Mouse (Mus musculus) intestine, embryonic 14.5 days (tissue): Measurements from ENCODE around the gene H2al1n. TPM values are rescaled to one million over a fixed set of nuclear protein-coding genes. Genes with fewer than 3 reads are reported as not detected.
"Not testable (repeated sequence)": the region's sequence is repeated elsewhere in the genome, so short reads cannot be mapped to it uniquely, and the experiment has no call there.

ENCODE experiments used
- ATAC-seq: fragments of 200-750 bp; cut with Nextera tagmentation; replicated peaks from 2 replicates; pipeline ENCODE4 v1.8.0; 2017; ENCODE audit warnings: low read depth, moderate number of reproducible peaks, moderate TSS enrichment, moderate library complexity; ENCODE audit not compliant: low FRiP score, low TSS enrichment
- DNase-seq: peaks from one replicate; pipeline ENCODE4 v3.0.0-alpha.2; 2018; ENCODE audit warnings: low spot score
- H3K27ac ChIP-seq: fragments of 300-500 bp; sonication (generic); 2 replicates; pipeline ENCODE4 v1.5.1; 2014; ENCODE audit warnings: low read depth, mild to moderate bottlenecking, control low read depth
- H3K27me3 ChIP-seq: fragments of 300-500 bp; sonication (generic); replicated peaks from 2 replicates; pipeline ENCODE4 v1.6.1; 2014; ENCODE audit warnings: low read length, control low read depth; ENCODE audit not compliant: control insufficient read depth, insufficient read depth
- H3K36me3 ChIP-seq: fragments of 300-500 bp; sonication (generic); 2 replicates; pipeline ENCODE4 v1.6.1; 2014; ENCODE audit warnings: low read length, control low read depth; ENCODE audit not compliant: control insufficient read depth, insufficient read depth
- H3K4me1 ChIP-seq: fragments of 300-500 bp; sonication (generic); replicated peaks from 2 replicates; pipeline ENCODE4 v1.6.1; 2014; ENCODE audit warnings: low read length, control low read depth, mixed read lengths; ENCODE audit not compliant: control insufficient read depth, insufficient read depth
- H3K4me2 ChIP-seq: fragments of 300-500 bp; sonication (generic); 2 replicates; pipeline ENCODE4 v1.6.1; 2014; ENCODE audit warnings: low read length
- H3K4me3 ChIP-seq: fragments of 300-500 bp; sonication (generic); 2 replicates; pipeline ENCODE4 v1.5.1; 2014; ENCODE audit warnings: low read depth, low read length, control low read depth, mixed read lengths
- H3K9ac ChIP-seq: fragments of 300-500 bp; sonication (generic); 2 replicates; pipeline ENCODE4 v1.6.1; 2014; ENCODE audit warnings: mild to moderate bottlenecking, low read length
- H3K9me3 ChIP-seq: fragments of 300-500 bp; sonication (generic); 2 replicates; pipeline ENCODE4 v1.6.1; 2016; ENCODE audit warnings: low read length, control low read depth; ENCODE audit not compliant: control insufficient read depth
- WGBS: fragments of 180-500 bp; shearing (Covaris S2); extraction: QIAGEN DNeasy Blood & Tissue Kit; methylation state at CpG from one replicate; pipeline ENCODE4 v1.1.7; 2014; 5-methylcytosine and 5-hydroxymethylcytosine counted together
- polyA plus RNA-seq: library from polyadenylated mRNA; unstranded; fragments of >200 nt; fragmentation: Nextera tagmentation; extraction: Ambion mirVana; gene quantifications from 2 replicates; pipeline ENCODE4 v1.2.1, GENCODE M21; 2014

H2al1n gene
- not detected in 2 replicates for polyA plus RNA-seq

DNA sequence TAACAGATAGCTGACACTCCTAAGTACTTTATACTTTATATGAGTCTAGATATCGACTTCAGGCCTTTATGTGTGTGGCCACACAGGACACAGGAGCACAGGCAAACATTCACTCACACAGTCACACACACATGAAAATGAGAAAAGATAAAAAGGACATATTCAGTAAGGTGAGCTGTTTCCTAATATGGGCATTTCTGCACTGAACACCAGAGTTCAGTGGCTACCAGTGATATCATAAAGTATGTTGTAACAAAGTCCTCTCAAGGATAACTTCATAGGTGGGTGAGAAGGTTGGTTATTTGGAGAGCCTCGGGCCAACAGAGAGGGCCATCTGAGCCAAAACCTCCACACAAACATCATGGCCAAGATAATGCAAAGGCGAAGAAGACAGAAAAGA lies at the start of gene H2al1n:
Gene H2al1n, plus strand, starts transcription at position 301 of the 400 bp plus-strand sequence.
- not testable (repeated sequence) for ATAC-seq, H3K4me2 ChIP-seq, H3K4me3 ChIP-seq, H3K27me3 ChIP-seq, DNase-seq, H3K9ac ChIP-seq, H3K27ac ChIP-seq, H3K36me3 ChIP-seq, H3K4me1 ChIP-seq, H3K9me3 ChIP-seq
- WGBS: 85% methylated on average over 3 of the region's 3 CpGs

DNA sequence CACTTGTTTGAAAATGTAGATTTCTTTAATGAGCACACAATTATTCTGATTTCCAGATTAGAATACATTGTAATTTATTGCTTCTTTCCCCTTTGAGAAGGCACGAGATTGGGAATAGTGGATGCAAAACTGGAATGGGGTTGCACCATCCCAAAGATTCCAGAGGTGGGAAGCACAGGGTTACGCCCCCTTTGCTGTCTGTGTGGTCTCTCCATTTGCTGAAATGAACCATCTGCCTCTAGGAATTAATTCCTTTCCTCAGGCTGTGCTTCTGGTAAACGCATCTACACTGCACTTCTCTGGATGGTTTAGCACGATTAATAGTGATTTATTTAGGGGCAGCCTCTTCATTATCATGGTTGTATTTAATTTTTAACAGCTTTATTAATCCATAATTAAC lies 11.7 kb upstream of the H2al1n start:
- H3K4me1 ChIP-seq: no peaks in the 10 kb centered on the region
- H3K27ac ChIP-seq: no peak overlapping the region
- no peak overlapping the region for H3K4me2 ChIP-seq
- H3K4me3 ChIP-seq: no peak overlapping the region
- no peaks in the 10 kb centered on the region for H3K9me3 ChIP-seq
- H3K27me3 ChIP-seq: no peaks in the 10 kb centered on the region
- H3K9ac ChIP-seq: no peak overlapping the region
- whole genome bisulfite sequencing: 47% methylated on average over 4 of the region's 4 CpGs
- DNase-seq: no peak
- no peak for ATAC-seq
- H3K36me3 ChIP-seq: no peaks in the 10 kb centered on the region

DNA sequence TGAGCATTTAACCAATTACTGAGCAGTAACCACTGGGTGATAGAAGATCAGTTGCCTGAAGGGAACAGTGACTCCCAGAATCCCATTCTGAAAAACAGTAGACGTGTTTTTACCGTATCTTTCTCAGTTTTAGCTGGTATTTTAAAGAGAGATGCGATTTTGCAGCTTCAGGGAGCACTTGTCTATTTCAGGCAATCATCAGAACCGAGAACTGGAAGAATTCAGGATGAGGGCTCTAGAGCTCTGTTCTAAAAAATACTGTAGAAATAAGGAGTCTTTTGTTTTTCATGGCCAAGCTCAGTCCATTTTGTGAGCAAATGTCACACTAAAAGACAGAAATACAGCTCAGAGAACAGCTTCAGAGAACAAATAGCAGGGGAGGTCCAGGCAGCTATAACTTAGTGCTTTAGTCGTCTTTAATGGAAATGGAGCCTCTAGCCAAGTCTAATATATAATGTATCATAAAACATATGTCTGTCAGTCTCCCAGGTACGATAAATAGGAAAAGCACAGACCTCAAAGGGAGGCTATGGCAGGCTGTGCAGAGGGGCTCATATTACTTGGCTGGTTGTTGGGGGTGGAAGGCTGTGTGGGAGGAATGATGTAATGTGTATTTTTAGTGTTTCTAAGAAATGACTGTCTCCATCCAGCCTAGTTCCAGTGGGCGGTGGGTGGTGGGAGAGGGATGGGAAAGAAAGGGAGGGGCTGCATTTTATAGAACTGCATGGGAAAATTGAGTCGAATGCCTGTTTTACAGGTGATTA lies 4.7 kb upstream of the H2al1n start:
- H3K4me3 ChIP-seq: no peak overlapping the region
- ATAC-seq (no peak), DNase-seq (no peak)
- H3K4me2 ChIP-seq: no peak overlapping the region
- no peak overlapping the region for H3K9ac ChIP-seq
- no peaks in the 10 kb centered on the region for H3K27me3 ChIP-seq
- no peaks in the 10 kb centered on the region for H3K9me3 ChIP-seq
- H3K36me3 ChIP-seq: no peaks in the 10 kb centered on the region
- 53% methylated on average over 8 of the region's 8 CpGs for WGBS
- no peaks in the 10 kb centered on the region for H3K4me1 ChIP-seq
- no peak overlapping the region for H3K27ac ChIP-seq

DNA sequence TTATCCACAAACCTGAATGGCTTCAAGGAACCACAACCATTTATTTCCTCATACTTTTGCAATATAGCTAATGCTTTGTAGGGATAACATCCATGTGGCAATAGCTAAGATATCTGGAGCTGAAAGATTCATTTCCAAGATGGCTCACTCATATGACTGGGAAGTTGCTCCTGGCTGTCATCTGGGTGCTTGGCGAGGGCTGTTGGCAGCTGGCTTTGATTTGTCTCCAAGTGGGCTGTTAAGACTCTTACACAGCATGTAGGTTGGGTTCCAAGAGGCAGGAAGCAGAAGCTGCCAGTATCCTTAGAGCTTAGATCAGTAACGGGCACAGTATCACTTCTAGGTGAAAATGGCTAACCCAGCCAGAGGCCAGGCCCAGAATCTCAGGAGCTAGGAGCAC lies 18.3 kb downstream of the H2al1n start:
- H3K27me3 ChIP-seq: no peaks in the 10 kb centered on the region
- H3K4me3 ChIP-seq: no peak overlapping the region
- H3K27ac ChIP-seq: no peak overlapping the region
- H3K36me3 ChIP-seq: no peaks in the 10 kb centered on the region
- WGBS: 75% methylated on average over 2 of the region's 2 CpGs
- no peak overlapping the region for H3K4me2 ChIP-seq
- ATAC-seq (no peak), DNase-seq (no peak)
- no peaks in the 10 kb centered on the region for H3K4me1 ChIP-seq
- H3K9me3 ChIP-seq: no peaks in the 10 kb centered on the region
- H3K9ac ChIP-seq: no peak overlapping the region

DNA sequence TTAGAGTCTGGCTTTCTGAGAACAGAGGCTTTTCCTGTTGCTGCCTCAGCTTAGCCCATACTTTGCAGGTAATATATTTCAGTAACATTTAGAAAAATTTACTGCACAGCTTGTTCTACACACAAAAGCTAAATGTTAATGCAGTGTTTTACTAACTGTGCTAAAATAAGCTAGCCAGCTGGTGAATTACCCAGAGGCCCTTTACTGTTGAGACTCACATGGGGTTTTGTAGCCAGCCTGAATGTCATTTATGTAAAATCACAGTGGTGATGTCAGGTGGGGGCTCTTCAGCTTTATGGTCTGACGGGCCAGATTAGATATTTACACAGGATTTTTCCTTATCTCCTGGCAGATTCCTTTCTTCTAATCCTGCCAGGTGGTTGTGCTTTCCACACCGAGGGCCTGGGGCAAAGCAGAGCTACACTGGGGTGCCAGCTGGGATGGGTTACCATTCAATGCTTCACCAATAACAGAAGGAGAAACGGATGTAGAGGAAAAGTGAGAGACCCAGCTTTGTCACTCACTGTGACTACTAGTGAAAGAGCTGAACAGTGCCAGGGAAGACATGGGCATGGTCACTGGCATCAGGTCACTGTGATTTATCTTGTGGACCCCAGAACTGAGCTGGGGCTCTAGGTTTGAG lies 48.8 kb downstream of the H2al1n start:
- DNase-seq (no peak), ATAC-seq (no peak)
- no peaks in the 10 kb centered on the region for H3K27me3 ChIP-seq
- WGBS: 45% methylated on average over 3 of the region's 3 CpGs
- no peaks in the 10 kb centered on the region for H3K9me3 ChIP-seq
- no peaks in the 10 kb centered on the region for H3K4me1 ChIP-seq
- H3K4me2 ChIP-seq: no peak overlapping the region
- no peak overlapping the region for H3K9ac ChIP-seq
- no peaks in the 10 kb centered on the region for H3K36me3 ChIP-seq
- H3K4me3 ChIP-seq: no peak overlapping the region
- H3K27ac ChIP-seq: no peak overlapping the region
